Mouse (Mus musculus): ENCODE measurements around the gene Gm49661.
A peak's percentile ranks its signal among the peaks of the same experiment; 100 is the strongest.

The Gm49661 gene

GRCm38 (mm10) chr8:84933767-84934559 is 35.3 kb downstream of the Gm49661 start:
- DNase-seq (ENCODE audit: low spot score) = no peak

GRCm38 (mm10) chr8:84930582-84930981 is 38.7 kb downstream of the Gm49661 start:
- no peak for DNase-seq (ENCODE audit: low spot score)

- DNase-seq (ENCODE audit: low spot score) = peak; percentile 51
Observed at GRCm38 (mm10) chr8:84928456-84929306, 40.6 kb downstream of the Gm49661 start.

GRCm38 (mm10) chr8:84927513-84927912 is 41.7 kb downstream of the Gm49661 start:
- no peak for DNase-seq (ENCODE audit: low spot score)

GRCm38 (mm10) chr8:84925557-84925956 is 43.7 kb downstream of the Gm49661 start:
- DNase-seq (ENCODE audit: low spot score) = no peak

- no peak for DNase-seq (ENCODE audit: low spot score)
Observed at GRCm38 (mm10) chr8:84921596-84921995, 47.6 kb downstream of the Gm49661 start.

- no peak for DNase-seq (ENCODE audit: low spot score)
Observed at GRCm38 (mm10) chr8:84918646-84919045, 50.6 kb downstream of the Gm49661 start.

GRCm38 (mm10) chr8:84917781-84918180 is 51.5 kb downstream of the Gm49661 start:
- DNase-seq (ENCODE audit: low spot score) = no peak

Measured in T-cell, adult 2 months (primary cell).